Mouse (Mus musculus): ENCODE results near the gene Sgms1.

Gene Sgms1

GRCm38 (mm10) chr19:32356166-32356565 is 33.3 kb downstream of the Sgms1 start:
- DNase-seq (ENCODE audit: low read depth, low spot score), result no peak

- no peak for DNase-seq (ENCODE audit: low read depth, low spot score)
These were observed 36.1 kb downstream of the Sgms1 start for GRCm38 (mm10) chr19:32353447-32353846.

DNA sequence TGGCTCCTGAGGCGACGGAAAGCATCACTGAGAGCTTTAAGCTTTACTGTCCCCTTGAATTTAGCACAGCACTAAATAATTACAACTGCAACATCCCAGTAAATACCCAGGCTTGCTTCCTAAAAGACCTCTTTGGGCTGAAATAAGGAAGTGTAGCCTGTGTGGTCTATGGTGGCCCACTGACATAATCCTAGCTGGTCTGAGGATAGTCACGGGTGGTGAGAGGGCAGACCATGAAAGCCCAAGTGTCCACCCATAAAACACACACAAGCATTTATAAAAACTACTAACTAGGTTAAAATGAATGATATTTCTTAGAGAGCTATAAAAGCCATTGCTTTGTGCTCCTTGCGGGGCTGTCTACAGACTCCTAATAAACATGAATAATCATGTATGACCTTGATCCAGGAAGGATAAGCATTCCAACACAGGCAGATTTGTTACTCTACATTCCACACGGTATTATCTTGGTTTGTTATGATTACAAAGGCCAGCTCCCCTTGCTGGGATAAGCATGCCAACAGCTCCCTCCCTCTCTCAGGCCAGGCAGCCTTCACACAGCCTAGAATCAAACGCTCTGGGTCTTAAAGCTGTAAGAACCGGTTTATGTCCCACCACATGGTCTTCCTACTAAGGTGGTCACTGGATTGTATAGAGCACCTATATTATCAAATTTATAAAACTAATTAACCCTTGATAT is 40.4 kb downstream of the Sgms1 start:
- DNase-seq (ENCODE audit: low read depth, low spot score), result no peak

DNA sequence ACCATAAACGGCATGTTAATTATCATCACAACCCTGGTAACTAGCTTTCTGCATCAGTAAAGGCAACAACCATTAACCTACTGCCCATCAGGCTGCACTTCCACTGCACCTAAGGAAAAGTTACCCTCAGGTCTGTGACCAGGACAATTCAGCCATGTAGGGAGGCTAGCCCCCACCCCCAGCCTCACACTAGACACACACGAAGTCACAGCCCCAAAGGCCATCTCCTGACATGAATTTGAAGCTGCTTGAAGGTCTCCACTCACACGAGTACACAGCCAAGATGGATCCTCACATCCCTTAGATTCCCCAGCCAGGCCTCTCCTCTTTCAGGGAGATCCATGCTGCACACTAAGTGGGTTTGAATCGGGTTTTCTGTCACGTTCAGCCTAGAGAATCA is 42.0 kb downstream of the Sgms1 start:
- DNase-seq (ENCODE audit: low read depth, low spot score), result no peak

GRCm38 (mm10) chr19:32346624-32347341 is 42.7 kb downstream of the Sgms1 start:
- no peak for DNase-seq (ENCODE audit: low read depth, low spot score)

DNA sequence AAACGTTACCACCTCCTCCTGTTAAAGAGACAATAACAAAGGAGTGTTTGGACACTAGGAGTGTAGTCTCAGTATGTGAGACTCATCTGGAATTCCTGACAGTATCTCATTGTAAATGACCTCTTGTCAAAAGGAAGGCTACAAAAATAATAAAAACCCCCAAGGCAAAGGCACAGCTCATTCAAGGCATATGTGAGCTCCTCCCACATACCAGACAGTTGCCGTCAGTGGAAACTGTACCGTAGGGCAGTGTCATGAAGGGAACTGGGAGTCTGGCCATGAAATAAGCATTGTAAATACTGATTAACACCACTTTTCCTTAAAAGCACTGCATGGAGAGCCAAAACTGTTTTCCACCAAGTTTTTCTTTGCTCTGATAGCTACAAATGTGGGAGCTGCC is 43.3 kb downstream of the Sgms1 start:
- no peak for DNase-seq (ENCODE audit: low read depth, low spot score)

GRCm38 (mm10) chr19:32345181-32345745 is 44.3 kb downstream of the Sgms1 start:
- no peak for DNase-seq (ENCODE audit: low read depth, low spot score)

DNA sequence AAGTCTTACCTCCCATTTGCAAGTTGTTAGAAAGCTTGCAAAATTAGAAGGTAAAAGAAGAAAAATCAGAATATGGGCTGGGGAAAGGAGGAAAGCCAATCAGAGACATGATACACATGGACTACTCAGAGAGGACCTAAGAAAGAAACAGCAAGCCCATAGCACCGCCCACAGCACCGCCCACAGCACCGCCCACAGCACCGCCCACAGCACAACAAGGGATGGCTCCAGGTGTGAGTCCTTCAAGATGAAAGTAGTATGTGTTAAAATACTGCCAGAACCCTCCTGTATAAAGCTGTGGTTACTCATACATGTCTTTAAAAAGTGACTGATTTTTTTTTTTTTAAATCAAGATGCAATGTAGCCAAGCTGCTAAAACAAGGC is 44.8 kb downstream of the Sgms1 start:
- no peak for DNase-seq (ENCODE audit: low read depth, low spot score)

- DNase-seq (ENCODE audit: low read depth, low spot score), result no peak
These were observed 45.4 kb downstream of the Sgms1 start for GRCm38 (mm10) chr19:32343937-32344737.

- no peak for DNase-seq (ENCODE audit: low read depth, low spot score)
These were observed 47.1 kb downstream of the Sgms1 start for GRCm38 (mm10) chr19:32342436-32342835.

DNA sequence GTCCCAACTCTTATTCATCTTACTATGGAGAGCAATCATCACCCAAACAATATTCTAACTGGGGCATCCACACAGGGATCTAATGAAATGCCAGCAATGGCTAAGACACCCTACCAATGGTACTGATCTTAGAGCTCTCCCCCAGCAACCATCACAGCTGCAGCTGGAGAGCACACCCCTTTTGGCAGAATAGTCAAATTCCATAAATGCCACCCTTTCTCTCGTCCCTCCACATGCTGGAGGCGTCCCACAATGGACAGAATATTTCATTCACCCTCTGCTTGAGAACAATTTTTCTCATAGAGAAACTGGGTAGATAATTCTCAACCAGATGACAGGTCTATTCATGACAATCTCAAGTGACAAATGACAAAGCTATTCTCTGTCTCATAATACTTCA is 48.4 kb downstream of the Sgms1 start:
- DNase-seq (ENCODE audit: low read depth, low spot score), result no peak

DNA sequence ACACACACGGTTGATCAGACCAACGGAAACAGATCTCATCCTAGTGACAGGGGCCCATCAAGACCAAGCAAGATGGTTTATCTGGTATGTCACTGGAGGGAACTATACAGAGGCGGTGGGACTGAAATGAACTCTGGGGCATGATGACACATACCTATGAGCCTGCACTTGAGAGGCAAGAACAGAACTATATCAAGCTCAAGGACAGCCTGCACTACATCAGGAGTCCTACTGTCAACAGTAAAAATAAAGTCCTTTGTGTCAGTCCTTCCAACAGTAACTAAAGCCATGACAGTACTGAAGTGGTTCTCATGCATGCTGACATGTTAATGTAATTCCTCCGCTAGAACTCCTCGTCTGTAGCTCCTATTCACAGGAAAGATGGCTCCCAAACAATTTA is 49.3 kb downstream of the Sgms1 start:
- no peak for DNase-seq (ENCODE audit: low read depth, low spot score)

DNA sequence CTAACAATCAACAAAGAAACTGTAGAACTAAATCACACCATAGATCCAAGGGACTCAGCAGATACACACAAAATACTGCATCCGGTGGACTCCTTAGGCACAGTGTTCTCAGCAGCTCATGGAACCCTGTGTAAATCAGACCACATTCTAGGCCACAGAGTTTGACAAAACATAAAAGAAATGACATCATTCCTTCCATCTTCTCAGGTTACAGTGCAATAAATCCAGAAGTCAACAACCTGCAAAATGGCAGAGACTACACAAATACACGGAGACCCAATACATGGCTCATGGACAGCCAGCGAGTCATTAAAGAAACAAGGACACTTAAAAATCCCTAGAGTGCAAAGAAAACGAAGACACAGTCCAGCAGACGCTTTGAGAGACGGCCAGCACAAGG is 51.8 kb downstream of the Sgms1 start:
- DNase-seq (ENCODE audit: low read depth, low spot score), result no peak

DNA sequence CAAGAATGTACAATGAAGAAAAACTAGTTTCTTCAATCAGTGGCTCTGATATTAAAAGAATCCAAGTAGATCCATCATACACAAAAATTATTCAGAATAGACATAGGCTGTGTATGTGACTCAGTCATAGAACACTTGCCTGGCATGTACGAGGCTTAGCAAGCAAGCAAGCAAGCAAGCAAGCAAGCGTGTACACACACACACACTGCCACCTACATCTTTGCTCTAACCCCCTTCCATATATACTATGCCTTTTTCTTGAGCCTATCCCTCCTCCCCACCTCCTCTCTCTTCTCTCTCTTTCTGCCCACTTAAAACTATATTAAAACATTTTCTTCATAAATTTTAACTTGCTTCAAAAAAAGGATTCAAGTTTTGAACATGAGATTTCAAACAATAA is 54.8 kb downstream of the Sgms1 start:
- no peak for DNase-seq (ENCODE audit: low read depth, low spot score)

DNA sequence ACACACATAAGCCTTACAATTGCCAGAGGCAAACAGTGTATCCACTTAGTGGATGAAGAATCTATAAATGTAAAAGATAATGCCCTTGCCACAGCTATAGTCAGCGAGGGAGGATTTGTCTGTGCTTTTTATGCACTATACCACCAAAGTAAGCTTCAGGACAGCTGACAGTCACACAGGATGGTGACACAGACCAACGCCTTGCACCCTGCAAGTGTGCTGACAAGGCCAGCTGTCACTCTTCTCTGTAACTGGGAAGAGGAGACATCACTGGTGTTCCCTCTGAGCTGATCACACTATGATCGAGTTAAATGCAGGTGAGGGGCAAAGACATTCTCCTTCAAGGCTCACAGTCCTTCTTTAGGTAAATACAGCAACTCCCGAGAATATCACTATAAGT is 56.0 kb downstream of the Sgms1 start:
- DNase-seq (ENCODE audit: low read depth, low spot score), result no peak

GRCm38 (mm10) chr19:32332779-32333460 is 56.6 kb downstream of the Sgms1 start:
- no peak for DNase-seq (ENCODE audit: low read depth, low spot score)

DNA sequence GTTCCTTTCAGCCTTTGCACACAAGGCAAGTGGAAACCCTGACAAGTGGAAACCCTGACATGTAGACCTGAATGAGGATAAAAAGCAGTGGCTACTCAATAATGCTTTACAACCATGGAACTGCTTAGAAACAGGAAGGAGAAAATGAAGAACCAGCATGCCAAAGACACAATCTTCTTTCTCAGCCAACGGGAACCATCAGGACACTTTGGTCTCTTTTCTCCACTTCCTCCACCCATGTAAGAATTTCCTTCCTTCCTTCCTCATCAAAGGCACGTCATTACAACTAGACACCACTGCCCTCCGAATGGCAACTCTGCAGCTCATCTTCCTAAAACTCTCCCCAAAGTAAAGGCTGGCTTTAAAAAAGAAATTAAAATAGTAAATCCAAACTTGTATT is 59.3 kb downstream of the Sgms1 start:
- DNase-seq (ENCODE audit: low read depth, low spot score), result no peak

DNA sequence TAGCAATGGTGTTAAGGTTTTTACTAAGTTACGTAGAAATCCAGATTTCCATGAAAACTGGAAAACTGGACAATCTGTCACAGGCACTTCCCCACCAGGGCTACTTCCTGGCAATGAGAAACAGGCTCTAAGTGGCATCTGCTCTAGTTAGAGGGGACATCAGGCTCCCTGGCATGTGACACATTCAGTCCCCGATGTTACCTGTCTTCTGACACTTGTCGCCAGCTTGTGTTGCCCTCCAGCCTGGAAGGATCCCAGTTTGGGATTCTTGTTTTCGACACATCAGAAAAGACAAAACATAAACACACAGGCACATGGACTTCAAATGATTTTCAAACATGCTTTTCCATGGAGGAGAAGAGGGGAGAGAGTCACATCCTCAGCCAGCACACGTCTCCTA is 60.0 kb downstream of the Sgms1 start:
- DNase-seq (ENCODE audit: low read depth, low spot score), result no peak

DNA sequence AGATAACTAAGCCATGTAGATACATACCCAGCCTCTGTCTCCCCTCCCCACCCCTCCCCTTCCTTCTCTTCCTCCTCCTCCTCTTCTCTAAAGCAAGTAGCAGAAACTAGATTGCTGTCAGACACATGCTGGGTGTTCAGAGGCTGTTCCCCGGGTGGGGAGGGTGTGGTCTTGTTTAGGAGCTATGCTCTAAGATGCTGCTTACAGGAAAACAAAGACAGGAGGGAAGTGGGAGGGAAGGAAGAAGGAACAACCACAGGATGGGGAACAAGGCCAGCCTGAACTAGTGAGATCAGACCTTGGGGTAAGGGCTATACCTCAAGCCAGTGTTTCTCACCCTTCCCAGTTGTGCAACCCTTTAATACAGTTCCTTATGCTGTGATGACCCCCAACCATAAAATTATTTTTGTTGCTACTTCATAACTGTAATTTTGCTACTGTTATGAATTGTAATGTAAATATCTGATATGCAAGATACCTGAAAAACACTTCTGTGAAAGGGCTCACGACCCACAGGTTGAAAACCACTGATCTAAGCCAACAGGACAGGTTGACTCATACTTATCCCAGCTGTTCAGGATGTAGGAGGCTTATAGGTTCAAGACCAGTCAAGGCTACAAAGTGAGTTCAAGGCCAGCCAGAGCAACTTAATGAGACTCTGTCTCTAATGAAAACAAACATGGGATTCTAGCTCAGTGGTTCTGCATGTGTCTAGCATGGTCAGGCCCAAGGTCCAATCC is 61.3 kb downstream of the Sgms1 start:
- DNase-seq (ENCODE audit: low read depth, low spot score), result no peak

DNA sequence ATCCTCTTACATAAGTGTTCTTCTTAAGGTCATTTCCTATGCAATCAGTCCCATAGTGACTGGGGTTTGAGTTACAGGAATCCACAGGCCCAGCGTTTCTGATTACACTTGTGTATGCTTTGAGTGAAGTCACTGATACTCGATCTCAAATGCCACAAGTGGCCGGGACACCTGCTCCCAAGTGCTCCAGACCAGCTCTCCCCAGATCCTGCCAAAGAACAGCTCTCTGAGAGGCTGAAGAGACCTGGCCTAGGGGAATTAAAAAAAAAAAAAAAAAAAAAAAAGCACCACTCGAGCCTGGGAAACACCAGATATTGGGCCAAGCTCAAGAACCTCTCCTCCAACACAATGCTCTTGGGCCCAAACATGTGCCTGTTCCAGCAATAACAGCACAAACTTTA is 62.9 kb downstream of the Sgms1 start:
- no peak for DNase-seq (ENCODE audit: low read depth, low spot score)

DNA sequence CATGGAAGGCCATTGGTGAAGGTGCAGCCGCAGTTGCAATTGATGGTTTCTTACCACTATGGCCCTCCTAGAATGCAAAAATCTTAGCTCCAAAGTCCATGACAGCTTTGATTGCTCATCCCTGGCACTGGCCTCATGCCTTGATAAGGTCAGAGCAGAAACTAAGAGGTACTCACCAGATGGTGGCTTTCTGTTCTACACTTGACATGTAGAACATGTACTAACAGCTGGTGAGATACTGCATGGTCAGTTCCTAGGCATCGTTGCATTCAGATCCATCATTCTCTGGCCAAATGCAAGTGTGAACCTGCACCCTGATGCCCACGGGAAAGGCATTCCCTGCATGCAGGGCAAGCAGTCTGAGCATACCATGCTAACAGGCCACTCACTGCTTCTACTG is 63.4 kb downstream of the Sgms1 start:
- DNase-seq (ENCODE audit: low read depth, low spot score), result no peak
